Mouse (Mus musculus): ENCODE data around the gene Atox1. TPM values are rescaled to one million over a fixed set of nuclear protein-coding genes. Genes with fewer than 3 reads are reported as not detected.

Atox1 gene
- polyA plus RNA-seq, 1 experiment from 2014 or later, result 443 TPM

DNA sequence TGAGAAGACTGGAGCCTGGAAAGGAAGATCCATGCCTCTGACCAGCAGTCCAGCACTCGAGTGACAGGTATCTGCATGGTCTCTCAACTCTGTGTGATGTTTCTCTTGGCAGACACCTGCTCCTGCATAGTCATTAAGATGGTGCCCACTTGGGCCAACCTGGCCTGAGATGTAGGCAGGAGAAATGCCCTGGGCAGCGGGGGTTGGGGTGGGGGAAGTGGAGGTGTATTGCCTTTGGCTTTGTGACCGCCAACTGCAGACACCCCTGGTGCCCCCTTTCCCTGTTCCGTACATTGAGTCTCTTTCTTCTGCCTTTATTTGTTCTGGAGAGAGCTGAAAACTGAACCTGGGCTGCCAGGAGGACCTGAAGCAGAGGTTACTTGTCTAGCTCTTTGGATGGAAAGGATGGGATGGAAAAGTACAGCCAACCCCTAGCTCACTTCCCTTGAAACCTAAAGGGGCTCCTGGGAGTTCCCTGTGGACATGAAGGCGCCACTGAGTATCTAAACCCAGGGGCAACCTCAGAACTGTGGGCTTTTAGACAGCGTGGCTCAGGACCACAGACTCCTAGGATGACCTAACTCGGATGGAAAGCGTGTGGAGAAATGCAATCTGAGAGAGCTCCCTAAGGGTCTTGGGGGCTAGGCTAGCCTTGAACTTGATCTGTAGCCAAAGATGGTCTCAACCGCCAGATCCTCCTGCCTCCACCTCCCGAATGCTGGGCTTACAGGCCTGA is 48.2 kb downstream of the Atox1 start:
- Histone ChIP-seq H3K27me3 (no peaks in the 10 kb centered on the region), H3K9me3 (no peaks in the 10 kb centered on the region), H3K27ac (peak overlapping the region; percentile 39; the same call in 1 of the 2 replicates), H3K4me1 (peaks cover 56% of the 10 kb centered on the region), H3K9ac (no peak overlapping the region), H3K36me3 (peaks cover 66% of the 10 kb centered on the region), H3K4me2 (no peak overlapping the region), H3K4me3 (no peak overlapping the region)
- WGBS, result 91% methylated on average over 10 of the region's 10 CpGs
- ATAC-seq (ENCODE audit: insufficient number of reproducible peaks, insufficient read depth, low FRiP score, low TSS enrichment, low read depth), result no peak

DNA sequence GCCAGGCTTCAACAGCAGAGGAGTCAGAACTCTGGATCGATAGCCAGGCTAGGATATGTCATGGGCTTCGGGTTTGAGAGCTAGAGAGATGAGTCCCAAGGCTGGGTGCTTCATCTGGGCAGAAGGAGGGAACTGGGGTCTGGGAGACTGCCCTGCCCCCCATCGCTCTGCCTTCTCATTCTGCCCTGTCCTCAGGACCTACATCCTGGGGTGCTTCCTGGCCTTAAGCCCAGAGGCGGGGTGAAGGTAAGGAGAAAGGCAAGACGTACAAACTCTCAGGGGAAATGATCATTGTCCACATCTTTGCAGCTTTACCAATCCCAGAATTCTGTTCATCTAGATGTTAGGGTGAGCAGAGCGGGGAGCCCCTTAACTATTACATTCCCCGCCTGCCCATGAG is 49.0 kb downstream of the Atox1 start:
- ATAC-seq (ENCODE audit: insufficient number of reproducible peaks, insufficient read depth, low FRiP score, low TSS enrichment, low read depth), result no peak
- H3K4me1 ChIP-seq, result peaks cover 48% of the 10 kb centered on the region
- WGBS, result 84% methylated on average over 7 of the region's 7 CpGs
- no peak overlapping the region for H3K9ac ChIP-seq
- H3K4me2 ChIP-seq, result no peak overlapping the region
- H3K4me3 ChIP-seq, result no peak overlapping the region
- no peaks in the 10 kb centered on the region for H3K27me3 ChIP-seq
- peak overlapping the region; percentile 39; the same call in 1 of the 2 replicates for H3K27ac ChIP-seq
- H3K9me3 ChIP-seq, result no peaks in the 10 kb centered on the region
- peaks cover 74% of the 10 kb centered on the region for H3K36me3 ChIP-seq

DNA sequence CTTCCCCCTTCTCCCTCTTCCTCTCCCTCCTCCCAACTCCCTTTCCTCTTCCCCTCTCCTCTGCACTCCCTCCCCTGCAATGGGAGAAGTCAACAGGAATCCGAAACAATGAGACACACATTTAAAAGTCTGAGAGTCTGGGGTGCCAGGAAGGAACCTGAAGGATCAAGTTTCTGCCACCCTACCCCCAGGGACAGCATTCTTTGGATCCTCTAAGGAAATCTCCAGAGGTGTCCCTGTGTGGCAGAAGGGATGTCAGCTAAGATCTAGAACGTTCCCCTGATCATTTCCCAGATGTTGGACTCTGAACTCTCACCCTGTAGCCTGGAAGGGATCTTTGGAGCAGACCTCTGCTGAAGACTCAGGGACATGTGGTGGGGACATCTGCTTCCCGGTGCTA is 50.5 kb downstream of the Atox1 start:
- Histone ChIP-seq H3K4me1 (peaks cover 38% of the 10 kb centered on the region), H3K4me2 (no peak overlapping the region), H3K27ac (peak overlapping the region; percentile 55; the same call in 1 of the 2 replicates), H3K9ac (no peak overlapping the region), H3K4me3 (no peak overlapping the region), H3K9me3 (no peaks in the 10 kb centered on the region), H3K36me3 (peaks cover 89% of the 10 kb centered on the region), H3K27me3 (no peaks in the 10 kb centered on the region)
- WGBS, result 58% methylated on average over 3 of the region's 3 CpGs
- no peak for ATAC-seq (ENCODE audit: insufficient number of reproducible peaks, insufficient read depth, low FRiP score, low TSS enrichment, low read depth)

DNA sequence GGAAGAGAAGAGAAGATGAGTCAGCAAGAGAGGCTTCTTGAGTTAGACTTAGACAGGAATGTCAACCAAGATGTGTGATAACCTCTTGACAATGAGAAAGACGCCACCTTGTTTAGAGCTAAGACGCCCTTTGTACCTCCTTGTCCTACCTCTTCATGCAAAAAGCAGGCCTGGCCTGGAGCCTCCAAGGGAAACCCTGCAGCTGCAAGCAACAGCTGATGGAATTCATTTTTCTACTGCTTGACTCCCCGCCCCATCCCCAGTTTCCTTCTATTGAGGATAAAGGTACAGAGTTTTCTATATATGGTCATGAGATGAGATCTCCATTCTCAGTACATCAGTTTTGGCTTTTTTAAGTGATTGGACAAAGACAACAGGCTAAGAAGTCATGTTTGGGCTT is 51.0 kb downstream of the Atox1 start:
- WGBS, result 85% methylated on average over 3 of the region's 3 CpGs
- H3K27me3 ChIP-seq, result no peaks in the 10 kb centered on the region
- ATAC-seq (ENCODE audit: insufficient number of reproducible peaks, insufficient read depth, low FRiP score, low TSS enrichment, low read depth), result no peak
- H3K4me2 ChIP-seq, result no peak overlapping the region
- no peak overlapping the region for H3K9ac ChIP-seq
- no peak overlapping the region for H3K27ac ChIP-seq
- H3K4me3 ChIP-seq, result no peak overlapping the region
- H3K9me3 ChIP-seq, result no peaks in the 10 kb centered on the region
- H3K36me3 ChIP-seq, result peaks cover 91% of the 10 kb centered on the region
- H3K4me1 ChIP-seq, result peaks cover 35% of the 10 kb centered on the region

DNA sequence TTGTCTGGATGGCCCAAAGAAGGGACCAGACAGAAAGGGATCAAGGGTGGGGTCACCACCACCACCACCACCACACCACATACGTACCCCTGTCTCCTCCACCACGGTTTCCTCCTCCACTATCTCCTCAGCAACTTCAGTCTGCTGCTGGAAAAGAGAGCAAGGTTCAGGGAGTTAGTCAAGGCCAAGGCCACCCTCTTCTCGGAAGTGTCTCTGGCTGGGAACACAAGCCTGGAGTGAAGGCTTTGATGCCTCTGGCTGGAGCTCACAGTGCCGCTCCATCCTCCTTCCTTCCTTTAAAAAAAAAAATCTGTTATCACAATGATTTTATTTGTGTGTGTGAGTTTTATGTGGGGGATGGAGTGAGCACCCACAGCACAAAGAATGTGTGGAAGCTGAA is 53.9 kb downstream of the Atox1 start:
- Histone ChIP-seq H3K36me3 (peaks cover 94% of the 10 kb centered on the region), H3K27me3 (no peaks in the 10 kb centered on the region), H3K4me2 (no peak overlapping the region), H3K9ac (no peak overlapping the region), H3K4me1 (peaks cover 18% of the 10 kb centered on the region), H3K9me3 (no peaks in the 10 kb centered on the region), H3K4me3 (no peak overlapping the region), H3K27ac (no peak overlapping the region)
- WGBS, result 94% methylated on average over 4 of the region's 4 CpGs
- ATAC-seq (ENCODE audit: insufficient number of reproducible peaks, insufficient read depth, low FRiP score, low TSS enrichment, low read depth), result no peak

DNA sequence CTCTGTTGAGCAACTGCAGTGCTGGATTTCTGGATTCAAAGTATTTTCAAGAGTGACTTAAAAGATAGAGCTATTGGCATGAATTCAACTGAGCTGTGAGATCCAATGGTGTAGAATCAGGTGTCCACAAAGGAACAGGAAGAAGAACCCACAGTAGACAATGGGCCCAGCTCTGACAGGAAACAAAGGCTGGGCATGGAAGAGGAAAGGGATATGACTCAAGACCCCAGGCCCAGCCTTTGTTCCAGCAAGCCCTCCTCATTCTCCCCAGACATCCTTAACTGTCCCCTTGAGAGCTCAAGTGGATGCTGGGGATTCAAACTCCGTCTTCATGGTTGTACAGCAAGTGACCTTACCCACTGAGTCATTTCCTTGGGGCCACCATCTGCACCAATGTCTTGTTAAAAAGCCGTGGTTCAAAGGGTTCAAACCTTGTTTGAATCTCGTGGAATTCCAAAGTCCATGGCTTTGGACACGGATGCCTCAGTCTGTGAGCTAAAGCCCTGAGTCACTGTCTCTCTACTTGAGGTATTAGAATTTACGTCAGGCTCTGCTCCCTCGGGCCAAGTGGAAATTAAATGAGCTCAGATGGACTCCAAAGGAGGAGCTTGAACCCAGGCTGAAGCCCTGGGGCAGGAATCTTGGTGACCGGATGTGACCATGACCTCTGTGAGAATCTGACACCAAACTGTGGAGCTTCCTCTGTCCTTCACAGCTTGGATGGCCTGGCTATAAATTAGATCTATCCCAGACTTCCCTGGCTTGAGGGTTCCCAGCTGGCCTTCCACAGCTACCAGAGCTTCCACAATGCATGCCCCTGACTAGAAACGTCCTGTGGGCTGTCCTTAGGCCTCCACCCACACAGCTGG is 55.2 kb downstream of the Atox1 start:
- no peak overlapping the region for H3K9ac ChIP-seq
- H3K4me3 ChIP-seq, result no peak overlapping the region
- ATAC-seq (ENCODE audit: insufficient number of reproducible peaks, insufficient read depth, low FRiP score, low TSS enrichment, low read depth), result no peak
- H3K4me2 ChIP-seq, result no peak overlapping the region
- peaks cover 5% of the 10 kb centered on the region for H3K4me1 ChIP-seq
- H3K36me3 ChIP-seq, result peaks cover 99% of the 10 kb centered on the region
- WGBS, result 55% methylated on average over 8 of the region's 8 CpGs
- no peaks in the 10 kb centered on the region for H3K27me3 ChIP-seq
- no peaks in the 10 kb centered on the region for H3K9me3 ChIP-seq
- H3K27ac ChIP-seq, result peak overlapping the region; percentile 68

DNA sequence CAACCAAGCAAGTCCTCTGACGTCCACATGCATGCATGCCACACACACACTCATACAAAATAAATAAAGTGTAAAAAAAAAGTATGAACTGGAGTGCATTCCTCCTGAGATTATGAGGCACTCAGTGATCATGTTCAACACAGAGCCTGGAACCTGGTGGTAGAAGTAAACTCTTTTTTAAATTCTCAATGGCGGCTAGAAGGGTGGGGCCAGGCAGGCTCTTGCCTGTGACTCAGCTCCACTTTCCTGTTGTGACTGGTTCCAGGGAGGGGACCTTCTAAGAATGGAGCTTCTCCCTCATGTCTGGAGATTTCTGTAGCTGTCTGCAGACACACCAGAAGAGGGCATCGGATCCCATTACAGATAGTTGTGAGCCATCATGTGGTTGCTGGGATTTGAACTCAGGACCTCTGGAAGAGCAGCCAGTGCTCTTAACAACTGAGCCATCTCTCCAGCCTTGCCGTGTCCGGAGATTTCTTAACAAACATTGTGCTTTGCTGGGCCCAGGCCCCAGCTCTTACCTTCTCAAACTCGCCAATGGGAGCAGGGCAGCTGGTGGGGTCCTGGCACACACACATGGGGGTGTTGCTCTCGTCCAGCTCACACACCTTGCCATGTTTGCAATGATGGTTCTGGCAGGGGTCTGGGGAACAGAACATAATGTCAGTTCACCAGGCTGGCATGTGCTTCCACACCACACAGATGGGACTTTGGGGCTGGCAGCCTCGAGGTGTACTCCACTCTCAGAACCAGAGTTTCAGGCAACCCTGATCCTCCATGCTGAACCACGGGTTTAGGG is 56.2 kb downstream of the Atox1 start:
- WGBS, result 86% methylated on average over 9 of the region's 9 CpGs
- Histone ChIP-seq H3K9me3 (no peaks in the 10 kb centered on the region), H3K36me3 (peaks cover 97% of the 10 kb centered on the region), H3K4me2 (no peak overlapping the region), H3K4me3 (no peak overlapping the region), H3K27me3 (no peaks in the 10 kb centered on the region), H3K9ac (no peak overlapping the region), H3K27ac (peak overlapping the region; percentile 33; the same call in 1 of the 2 replicates), H3K4me1 (no peaks in the 10 kb centered on the region)
- ATAC-seq (ENCODE audit: insufficient number of reproducible peaks, insufficient read depth, low FRiP score, low TSS enrichment, low read depth), result no peak

DNA sequence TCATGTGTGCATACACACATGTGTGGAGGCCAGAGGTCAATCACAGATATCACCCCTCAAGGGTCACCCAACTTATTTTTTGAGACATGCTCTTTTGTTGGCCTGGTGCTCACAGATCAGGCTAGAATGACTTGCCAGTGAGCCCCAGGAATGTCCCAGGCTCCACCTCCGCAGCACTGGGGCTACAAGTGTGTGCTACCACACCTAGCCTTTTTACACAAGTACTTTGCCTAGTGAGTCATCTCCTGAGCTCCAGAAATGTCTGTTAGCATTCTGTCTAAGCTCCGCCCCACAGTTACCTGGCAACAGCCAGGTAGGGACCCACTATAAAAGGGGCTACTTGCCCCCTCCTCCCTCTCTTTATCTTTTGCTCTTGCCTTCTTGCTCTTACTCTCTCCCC is 60.2 kb downstream of the Atox1 start:
- no peak for ATAC-seq (ENCODE audit: insufficient number of reproducible peaks, insufficient read depth, low FRiP score, low TSS enrichment, low read depth)
- H3K4me2 ChIP-seq, result no peak overlapping the region
- no peak overlapping the region for H3K27ac ChIP-seq
- peaks cover 92% of the 10 kb centered on the region for H3K36me3 ChIP-seq
- WGBS, result 98% methylated on average over 2 of the region's 2 CpGs
- no peaks in the 10 kb centered on the region for H3K27me3 ChIP-seq
- no peak overlapping the region for H3K4me3 ChIP-seq
- H3K9ac ChIP-seq, result no peak overlapping the region
- H3K4me1 ChIP-seq, result no peaks in the 10 kb centered on the region
- no peaks in the 10 kb centered on the region for H3K9me3 ChIP-seq

DNA sequence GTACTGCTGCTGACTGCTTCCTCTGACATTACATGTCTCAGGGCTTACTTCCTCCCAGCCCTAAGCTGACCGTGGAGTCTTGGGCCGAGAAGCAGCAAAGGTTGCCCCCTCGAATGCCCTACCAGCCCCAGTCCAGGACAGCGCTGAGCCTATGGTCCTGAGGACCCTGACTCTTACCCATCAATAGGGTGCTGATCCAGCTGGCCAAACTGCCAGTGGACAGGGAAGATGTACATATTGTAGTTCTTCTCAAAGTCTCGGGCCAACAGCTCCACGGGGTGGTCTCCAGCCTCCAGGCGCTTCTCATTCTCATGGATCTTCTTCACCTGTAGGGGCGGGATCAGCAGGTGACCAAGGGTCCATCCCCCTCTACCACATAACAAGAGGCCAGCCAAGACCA is 62.7 kb downstream of the Atox1 start:
- H3K4me1 ChIP-seq, result peaks cover 3% of the 10 kb centered on the region; the same call in 1 of the 2 replicates
- H3K4me2 ChIP-seq, result no peak overlapping the region
- no peak overlapping the region for H3K27ac ChIP-seq
- H3K4me3 ChIP-seq, result no peak overlapping the region
- ATAC-seq (ENCODE audit: insufficient number of reproducible peaks, insufficient read depth, low FRiP score, low TSS enrichment, low read depth), result 0 out of 2 replicates have a peak, but pooled peaks have one; percentile 35
- H3K9me3 ChIP-seq, result no peaks in the 10 kb centered on the region
- peaks cover 89% of the 10 kb centered on the region for H3K36me3 ChIP-seq
- no peak overlapping the region for H3K9ac ChIP-seq
- no peaks in the 10 kb centered on the region for H3K27me3 ChIP-seq
- WGBS, result 92% methylated on average over 8 of the region's 8 CpGs

DNA sequence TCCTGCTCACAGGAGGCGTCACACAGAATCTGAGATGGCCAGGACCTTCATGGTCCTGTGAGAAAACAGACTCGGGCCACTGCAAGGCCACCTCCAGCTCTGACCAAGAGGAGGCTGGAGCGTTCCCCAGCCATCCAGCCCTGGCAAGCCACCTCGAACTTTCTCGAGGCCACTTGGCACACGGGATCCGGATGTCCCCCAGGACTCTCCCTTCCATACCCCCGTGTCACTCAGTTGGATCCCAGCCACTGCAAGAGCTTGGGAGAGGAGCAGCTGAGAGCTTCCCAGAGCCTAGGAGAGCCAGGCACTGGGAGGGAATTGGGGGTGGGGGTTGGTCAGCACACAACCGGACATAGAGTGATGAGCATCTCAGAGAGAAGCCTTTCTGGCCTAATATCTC is 63.6 kb downstream of the Atox1 start:
- no peak overlapping the region for H3K4me3 ChIP-seq
- WGBS, result 86% methylated on average over 9 of the region's 9 CpGs
- no peak for ATAC-seq (ENCODE audit: insufficient number of reproducible peaks, insufficient read depth, low FRiP score, low TSS enrichment, low read depth)
- H3K4me2 ChIP-seq, result no peak overlapping the region
- H3K27ac ChIP-seq, result no peak overlapping the region
- no peaks in the 10 kb centered on the region for H3K27me3 ChIP-seq
- H3K4me1 ChIP-seq, result peaks cover 4% of the 10 kb centered on the region; the same call in 1 of the 2 replicates
- H3K9ac ChIP-seq, result 0 out of 2 replicates have a peak overlapping the region, but pooled peaks have one; percentile 32
- H3K36me3 ChIP-seq, result peaks cover 80% of the 10 kb centered on the region
- H3K9me3 ChIP-seq, result no peaks in the 10 kb centered on the region

DNA sequence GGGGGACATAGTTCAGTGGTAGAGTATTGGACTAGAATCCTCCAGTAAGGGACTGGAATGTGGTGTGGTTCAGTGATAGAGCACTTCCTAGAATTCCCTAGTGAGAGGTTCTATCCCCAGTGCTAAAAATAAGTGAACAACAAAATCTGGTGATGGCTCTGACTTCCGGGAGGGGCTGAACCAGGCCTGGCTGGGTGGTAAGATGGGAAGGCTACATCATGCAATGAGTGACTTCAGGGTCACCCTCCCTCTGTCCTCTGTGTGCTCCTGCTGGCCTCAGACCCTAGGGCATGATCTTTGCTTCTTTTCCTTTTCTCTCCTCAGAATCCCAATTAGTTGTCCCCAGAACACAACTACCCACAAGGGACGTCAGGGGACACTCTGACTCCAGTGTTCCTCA is 64.0 kb downstream of the Atox1 start:
- H3K27me3 ChIP-seq, result no peaks in the 10 kb centered on the region
- 69% methylated on average over 2 of the region's 2 CpGs for WGBS
- H3K36me3 ChIP-seq, result peaks cover 76% of the 10 kb centered on the region
- no peak overlapping the region for H3K27ac ChIP-seq
- no peak overlapping the region for H3K9ac ChIP-seq
- H3K9me3 ChIP-seq, result no peaks in the 10 kb centered on the region
- H3K4me1 ChIP-seq, result peaks cover 5% of the 10 kb centered on the region; the same call in 1 of the 2 replicates
- H3K4me2 ChIP-seq, result no peak overlapping the region
- no peak for ATAC-seq (ENCODE audit: insufficient number of reproducible peaks, insufficient read depth, low FRiP score, low TSS enrichment, low read depth)
- H3K4me3 ChIP-seq, result no peak overlapping the region

Data from embryonic facial prominence, embryonic 13.5 days (tissue).